Mouse (Mus musculus) lung, postnatal 36 days (tissue): ENCODE measurements around the gene Parm1.

Source experiments
- DNase-seq: peaks from one replicate; pipeline ENCODE4 v3.0.0; 2022; ENCODE audit warnings: mixed read lengths

Parm1 gene

DNA sequence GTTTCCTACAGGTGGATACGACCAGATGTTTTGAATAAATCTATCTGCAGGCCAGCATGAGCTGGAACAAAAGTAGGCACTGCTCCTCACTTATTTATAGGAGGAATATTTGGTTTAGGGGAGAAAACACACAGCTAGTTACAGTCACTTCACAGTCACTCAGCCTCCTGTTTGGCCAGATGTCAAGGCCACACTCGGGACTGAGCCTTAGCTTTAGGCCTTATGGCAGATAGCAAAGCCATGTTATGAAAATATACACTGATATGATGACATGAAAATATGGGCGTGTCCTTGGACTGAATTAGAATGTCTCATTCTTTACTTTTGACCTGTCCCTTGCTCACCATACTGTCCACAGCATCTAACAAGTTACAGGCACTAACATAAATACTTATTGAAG, 137.8 kb downstream of the Parm1 start:
- DNase-seq: no peak

DNA sequence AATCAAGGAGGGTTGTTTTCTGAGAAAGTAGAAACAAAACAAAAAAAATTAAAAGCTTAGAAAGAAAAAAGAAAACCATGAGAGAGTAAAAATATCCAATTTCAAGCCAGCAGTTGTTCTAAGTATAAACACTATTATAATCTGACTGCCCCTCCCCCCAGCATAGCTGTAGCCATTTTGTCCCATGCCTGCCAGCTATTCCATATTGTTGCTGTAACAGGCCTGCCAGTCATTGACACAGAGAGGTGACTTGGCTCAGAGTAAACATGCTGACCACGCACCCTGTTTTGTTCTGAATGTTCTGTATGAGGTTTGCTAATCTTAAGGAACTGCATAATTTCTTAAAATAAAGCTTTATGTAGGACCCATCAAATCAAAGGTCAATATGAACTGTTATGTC, 145.3 kb downstream of the Parm1 start:
- DNase-seq: no peak

DNA sequence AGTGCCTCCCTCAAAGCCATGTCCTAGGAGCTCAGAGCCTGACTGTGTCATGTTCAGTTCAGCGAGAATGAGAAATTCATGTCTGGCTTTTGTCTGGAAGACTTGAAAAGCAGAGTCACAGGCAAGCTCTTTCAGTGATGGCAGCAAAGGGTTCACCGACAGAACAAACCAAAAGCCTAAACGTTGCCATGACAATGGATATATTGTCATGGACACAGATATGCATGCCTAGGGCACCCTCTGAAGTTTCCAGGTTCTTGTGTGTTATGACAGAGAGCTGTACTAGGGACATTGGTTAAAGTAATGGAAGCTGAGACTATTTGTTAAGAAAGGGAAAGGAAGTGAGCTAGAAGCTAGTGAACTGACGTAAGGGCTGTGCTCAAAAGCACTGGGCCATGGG, 149.7 kb downstream of the Parm1 start:
- DNase-seq: no peak

DNA sequence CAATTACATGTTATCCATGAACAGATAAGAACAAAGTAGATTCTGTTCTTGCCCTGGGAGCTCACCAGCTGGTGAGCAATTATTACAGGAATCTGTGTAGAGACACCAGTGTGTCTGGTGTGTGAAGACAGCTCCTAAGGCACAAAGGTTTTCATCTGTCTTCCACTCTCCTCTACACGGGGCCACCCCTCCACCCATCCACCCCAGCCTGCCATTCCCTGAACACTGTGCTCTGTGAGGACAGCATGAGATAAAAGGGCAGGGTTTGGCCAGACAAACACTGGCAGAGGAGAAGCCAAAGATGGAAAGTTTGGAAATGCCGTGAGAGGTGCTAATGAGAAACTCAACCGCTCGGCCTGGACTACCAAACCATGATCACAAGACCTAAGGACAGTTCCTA, 151.8 kb downstream of the Parm1 start:
- no peak for DNase-seq
